Mouse (Mus musculus) stomach, embryonic 14.5 days (tissue): ENCODE results near the gene Krtap10-4. TPM values are rescaled to one million over a fixed set of nuclear protein-coding genes. Genes with fewer than 3 reads are reported as not detected.
"Not testable (repeated sequence)": the region's sequence is repeated elsewhere in the genome, so short reads cannot be mapped to it uniquely, and the experiment has no call there.

Experiments
- ATAC-seq: fragments of 200-750 bp; cut with Nextera tagmentation; 2 replicates; pipeline ENCODE4 v1.8.0; 2017; ENCODE audit warnings: low read depth, moderate TSS enrichment; ENCODE audit not compliant: insufficient number of reproducible peaks, insufficient read depth, low FRiP score
- H3K27ac ChIP-seq: fragments of 300-500 bp; sonication (generic); 2 replicates; pipeline ENCODE4 v1.5.1; 2014; ENCODE audit warnings: mild to moderate bottlenecking, low read length, moderate library complexity, mixed read lengths
- H3K27me3 ChIP-seq: fragments of 300-500 bp; sonication (generic); 2 replicates; pipeline ENCODE4 v1.6.1; 2014; ENCODE audit warnings: low read length, control low read depth, mixed read lengths; ENCODE audit not compliant: control insufficient read depth, insufficient read depth
- H3K36me3 ChIP-seq: fragments of 300-500 bp; sonication (generic); 2 replicates; pipeline ENCODE4 v1.6.1; 2014; ENCODE audit warnings: mild to moderate bottlenecking, control low read depth, low read length, moderate library complexity, mixed read lengths; ENCODE audit not compliant: control insufficient read depth, insufficient read depth
- H3K4me1 ChIP-seq: fragments of 300-500 bp; sonication (generic); 2 replicates; pipeline ENCODE4 v1.6.1; 2014; ENCODE audit warnings: low read length, control low read depth, mixed read lengths; ENCODE audit not compliant: control insufficient read depth, insufficient read depth
- H3K4me2 ChIP-seq: fragments of 300-500 bp; sonication (generic); replicated peaks from 2 replicates; pipeline ENCODE4 v1.6.1; 2014; ENCODE audit warnings: low read depth, low read length, control low read depth
- H3K4me3 ChIP-seq: fragments of 300-500 bp; sonication (generic); 2 replicates; pipeline ENCODE4 v1.5.1; 2014; ENCODE audit warnings: low read depth, low read length, control low read depth
- H3K9ac ChIP-seq: fragments of 300-500 bp; sonication (generic); replicated peaks from 2 replicates; pipeline ENCODE4 v1.6.1; 2014; ENCODE audit warnings: low read depth, mild to moderate bottlenecking, control low read depth, low read length, moderate library complexity, mixed read lengths
- H3K9me3 ChIP-seq: fragments of 300-500 bp; sonication (generic); 2 replicates; pipeline ENCODE4 v1.6.1; 2016; ENCODE audit warnings: low read depth, low read length, control low read depth; ENCODE audit not compliant: control insufficient read depth
- WGBS: fragments of 180-500 bp; shearing (Covaris S2); extraction: QIAGEN DNeasy Blood & Tissue Kit; methylation state at CpG from one replicate; pipeline ENCODE4 v1.1.7; 2014; 5-methylcytosine and 5-hydroxymethylcytosine counted together
- polyA plus RNA-seq: library from polyadenylated mRNA; unstranded; fragments of >200 nt; fragmentation: Nextera tagmentation; extraction: Ambion mirVana; gene quantifications from 2 replicates; pipeline ENCODE4 v1.2.1, GENCODE M21; 2014

Gene Krtap10-4
- polyA plus RNA-seq, 1 experiment from 2014 or later, result not detected

- not testable (repeated sequence) for H3K9me3 ChIP-seq, H3K4me1 ChIP-seq, H3K9ac ChIP-seq, ATAC-seq, H3K27ac ChIP-seq, H3K27me3 ChIP-seq, H3K36me3 ChIP-seq, H3K4me2 ChIP-seq, H3K4me3 ChIP-seq
- no CpG with 5 or more reads among the region's 1 CpGs for WGBS
These were observed 44.5 kb downstream of the Krtap10-4 start, which contains the start of gene Gm3250 for GRCm38 (mm10) chr10:77782442-77782841. TSS of gene Gm3250 (minus strand) at chr10:77782542.

GRCm38 (mm10) chr10:77776844-77777243, 50.1 kb downstream of the Krtap10-4 start, which contains the start of gene Gm7138:
TSS of gene Gm7138 (minus strand) at chr10:77776944.
- H3K9ac ChIP-seq, H3K4me1 ChIP-seq, H3K36me3 ChIP-seq, H3K4me3 ChIP-seq, H3K27me3 ChIP-seq, ATAC-seq, H3K9me3 ChIP-seq, H3K4me2 ChIP-seq, H3K27ac ChIP-seq: not testable (repeated sequence)
- 62% methylated on average over 1 of the region's 1 CpGs for WGBS

Other genes with a start within 250 kb of the Krtap10-4 start
- 198 and 200 TPM in 2 replicates for gene Pttg1ip, start 245.4 kb downstream of the Krtap10-4 start, polyA plus RNA-seq
- gene Sumo3, start 221.0 kb downstream of the Krtap10-4 start, polyA plus RNA-seq, result 324 and 346 TPM in 2 replicates
- 6.5 TPM in 1 of 2 replicates, not detected in the other for gene Gm49325, start 220.9 kb downstream of the Krtap10-4 start, polyA plus RNA-seq
- gene Ube2g2, start 204.8 kb downstream of the Krtap10-4 start, polyA plus RNA-seq, result 41.5 and 44.3 TPM in 2 replicates
- 0.71 and 1.2 TPM in 2 replicates for gene Tspear, start 140.5 kb downstream of the Krtap10-4 start, polyA plus RNA-seq
- not detected in 2 replicates for gene Gm19402, start 136.3 kb downstream of the Krtap10-4 start, polyA plus RNA-seq
- gene Gm9508, start 129.9 kb downstream of the Krtap10-4 start, polyA plus RNA-seq, result not detected in 2 replicates
- not detected in 2 replicates for gene Gm10272, start 120.5 kb downstream of the Krtap10-4 start, polyA plus RNA-seq
- gene Gm10024, start 115.6 kb downstream of the Krtap10-4 start, polyA plus RNA-seq, result not detected in 2 replicates
- not detected in 2 replicates for gene Gm10142, start 111.3 kb downstream of the Krtap10-4 start, polyA plus RNA-seq
- gene Krtap12-1, start 106.5 kb downstream of the Krtap10-4 start, polyA plus RNA-seq, result not detected in 2 replicates
- not detected in 2 replicates for gene Gm10100, start 100.6 kb downstream of the Krtap10-4 start, polyA plus RNA-seq
- not detected in 2 replicates for gene Gm18596, start 84.5 kb downstream of the Krtap10-4 start, polyA plus RNA-seq
- gene Gm9736, start 75.7 kb downstream of the Krtap10-4 start, polyA plus RNA-seq, result not detected in 2 replicates
- not detected in 2 replicates for gene Gm3233, start 67.4 kb downstream of the Krtap10-4 start, polyA plus RNA-seq
- not detected in 2 replicates for gene Gm3238, start 55.8 kb downstream of the Krtap10-4 start, polyA plus RNA-seq
- gene Gm7138, start 50.2 kb downstream of the Krtap10-4 start, polyA plus RNA-seq, result not detected in 2 replicates
- gene Gm3250, start 44.6 kb downstream of the Krtap10-4 start, polyA plus RNA-seq, result not detected in 2 replicates
- not detected in 2 replicates for gene Gm7137, start 38.9 kb downstream of the Krtap10-4 start, polyA plus RNA-seq
- not detected in 2 replicates for gene Gm9639, start 32.0 kb downstream of the Krtap10-4 start, polyA plus RNA-seq
- gene Gm19668, start 28.0 kb downstream of the Krtap10-4 start, polyA plus RNA-seq, result not detected in 2 replicates
- gene Gm9507, start 15.3 kb downstream of the Krtap10-4 start, polyA plus RNA-seq, result not detected in 2 replicates
- gene Gm2696, start 12.4 kb downstream of the Krtap10-4 start, polyA plus RNA-seq, result not detected in 2 replicates
- not detected in 2 replicates for gene Krtap10-10, start 8.9 kb upstream of the Krtap10-4 start, polyA plus RNA-seq
- gene Gm36176, start 19.7 kb upstream of the Krtap10-4 start, polyA plus RNA-seq, result not detected in 2 replicates
- gene Gm10318, start 25.8 kb upstream of the Krtap10-4 start, polyA plus RNA-seq, result not detected in 2 replicates
- gene Gm3285, start 34.9 kb upstream of the Krtap10-4 start, polyA plus RNA-seq, result not detected in 2 replicates
- gene Lrrc3, start 75.4 kb upstream of the Krtap10-4 start, polyA plus RNA-seq, result 5.4 and 6.7 TPM in 2 replicates
- 1.5 TPM in 2 replicates for gene Trpm2, start 143.5 kb upstream of the Krtap10-4 start, polyA plus RNA-seq
- 36.7 and 38.1 TPM in 2 replicates for gene 1810043G02Rik, start 151.4 kb upstream of the Krtap10-4 start, polyA plus RNA-seq
- 161 and 196 TPM in 2 replicates for gene Pfkl, start 183.0 kb upstream of the Krtap10-4 start, polyA plus RNA-seq
- 0.71 TPM in 1 of 2 replicates, not detected in the other for gene Dnmt3l, start 214.9 kb upstream of the Krtap10-4 start, polyA plus RNA-seq
- 0.27 and 0.56 TPM in 2 replicates for gene Aire, start 216.5 kb upstream of the Krtap10-4 start, polyA plus RNA-seq
- 5.6 and 6.1 TPM in 2 replicates for gene Icosl, start 242.2 kb upstream of the Krtap10-4 start, polyA plus RNA-seq